Mouse (Mus musculus): ENCODE data around the gene Eml5. TPM values are rescaled to one million over a fixed set of nuclear protein-coding genes. Genes with fewer than 3 reads are reported as not detected.

The Eml5 gene
- total and polyA plus RNA-seq, 3 experiments, result 2.4 to 3.8 (median 2.5) TPM

GRCm38 (mm10) chr12:98741011-98741501 lies 160.2 kb downstream of the Eml5 start:
- no peaks in the 10 kb centered on the region; the same call in 1 of the 2 replicates for H3K36me3 ChIP-seq (ENCODE audit: control insufficient read depth, insufficient read depth, low read length)
- DNase-seq, result peak in 1 of 2 experiments; percentile 9
- no peaks in the 10 kb centered on the region for H3K4me1 ChIP-seq (ENCODE audit: control insufficient read depth, insufficient read depth, low read length)
- no peak overlapping the region for H3K27ac ChIP-seq
- intact Hi-C loops (cut with DNase I), result no loop called here
- no peak overlapping the region for H3K4me3 ChIP-seq
- TF ChIP-seq POLR2A (IDR thresholded peaks at IDR 0.05; ENCODE audit: insufficient read depth, low read depth, low read length), result no peak
- TF ChIP-seq EP300 (IDR thresholded peaks at IDR 0.05; ENCODE audit: insufficient read depth, low read depth, low read length), result no peak
- TF ChIP-seq CTCF (IDR thresholded peaks at IDR 0.05), result no peak
- no peak overlapping the region for H3K9ac ChIP-seq (ENCODE audit: low read depth, low read length)
- 29% methylated on average over 3 of the region's 3 CpGs for WGBS
- H3K79me2 ChIP-seq (replicated peaks; ENCODE audit: control insufficient read depth, insufficient read depth, low read length), result no peaks in the 10 kb centered on the region
- H3K27me3 ChIP-seq (ENCODE audit: control insufficient read depth, insufficient read depth, low read length), result no peaks in the 10 kb centered on the region

GRCm38 (mm10) chr12:98737801-98738350 lies 163.4 kb downstream of the Eml5 start:
- intact Hi-C loops (cut with DNase I), result loop anchor here (5.0 kb wide), 1 partner anchor 184 kb away; the partner anchor contains the start of gene Ttc8
- no peaks in the 10 kb centered on the region for H3K79me2 ChIP-seq (replicated peaks; ENCODE audit: control insufficient read depth, insufficient read depth, low read length)
- H3K27me3 ChIP-seq (ENCODE audit: control insufficient read depth, insufficient read depth, low read length), result no peaks in the 10 kb centered on the region
- peaks cover 4% of the 10 kb centered on the region for H3K4me1 ChIP-seq (ENCODE audit: control insufficient read depth, insufficient read depth, low read length)
- 12% methylated on average over 7 of the region's 7 CpGs for whole genome bisulfite sequencing
- H3K4me3 ChIP-seq, result peak overlapping the region; percentile 73
- H3K27ac ChIP-seq, result peak overlapping the region; percentile 95
- TF ChIP-seq POLR2A (IDR thresholded peaks at IDR 0.05; ENCODE audit: insufficient read depth, low read depth, low read length) (no peak), EP300 (IDR thresholded peaks at IDR 0.05; ENCODE audit: insufficient read depth, low read depth, low read length) (no peak), CTCF (IDR thresholded peaks at IDR 0.05) (no peak)
- H3K36me3 ChIP-seq (ENCODE audit: control insufficient read depth, insufficient read depth, low read length), result no peaks in the 10 kb centered on the region; the same call in 1 of the 2 replicates
- H3K9ac ChIP-seq (ENCODE audit: low read depth, low read length), result peak overlapping the region; percentile 97
- peak; percentile 21 to 39 for DNase-seq

- peaks cover 4% of the 10 kb centered on the region for H3K4me1 ChIP-seq (ENCODE audit: control insufficient read depth, insufficient read depth, low read length)
- peak within 1 kb of the TSS; percentile 95 for H3K27ac ChIP-seq
- H3K27me3 ChIP-seq (ENCODE audit: control insufficient read depth, insufficient read depth, low read length), result no peaks in the 10 kb centered on the region
- H3K36me3 ChIP-seq (ENCODE audit: control insufficient read depth, insufficient read depth, low read length), result no peaks in the 10 kb centered on the region; the same call in 1 of the 2 replicates
- DNase-seq, result peak; percentile 86 to 87
- TF ChIP-seq CTCF (IDR thresholded peaks at IDR 0.05) (no peak), EP300 (IDR thresholded peaks at IDR 0.05; ENCODE audit: insufficient read depth, low read depth, low read length) (no peak), POLR2A (IDR thresholded peaks at IDR 0.05; ENCODE audit: insufficient read depth, low read depth, low read length) (no peak)
- H3K79me2 ChIP-seq (replicated peaks; ENCODE audit: control insufficient read depth, insufficient read depth, low read length), result peaks cover 1% of the 10 kb centered on the region; the same call in 1 of the 2 replicates
- peak within 1 kb of the TSS; percentile 73 for H3K4me3 ChIP-seq
- under 1% methylated on average over 75 of the region's 75 CpGs for WGBS
- H3K9ac ChIP-seq (ENCODE audit: low read depth, low read length), result peak within 1 kb of the TSS; percentile 97
- intact Hi-C loops (cut with DNase I), result loop anchor here (5.0 kb wide), 1 partner anchor 185 kb away; the partner anchor contains the start of gene Ttc8
Observed at GRCm38 (mm10) chr12:98736951-98737800, 164.1 kb downstream of the Eml5 start, which contains the start of gene Ptpn21. TSS of gene Ptpn21 (minus strand) at chr12:98737405.

Other genes with a start within 250 kb of the Eml5 start
- 10 to 100 TPM; 29.1 to 29.3 TPM for gene Ptpn21, start 164.1 kb downstream of the Eml5 start, total RNA-seq (2021)
- 19.4 and 24.7 TPM in 2 replicates for gene Ptpn21, start 164.1 kb downstream of the Eml5 start, polyA plus RNA-seq (2012; rRNA removed)
- 10 to 100 TPM; 59.6 to 60.1 TPM for gene Zc3h14, start 154.5 kb downstream of the Eml5 start, total RNA-seq (2021)
- gene Zc3h14, start 154.5 kb downstream of the Eml5 start, polyA plus RNA-seq (2012; rRNA removed), result 57.0 and 92.9 TPM in 2 replicates
- 1 to 10 TPM; 5.6 to 5.9 TPM for gene Ttc8, start 19.1 kb upstream of the Eml5 start, total RNA-seq (2021)
- 4.5 and 7.5 TPM in 2 replicates for gene Ttc8, start 19.1 kb upstream of the Eml5 start, polyA plus RNA-seq (2012; rRNA removed)

Measured in heart, adult 2 months (tissue).